Mouse (Mus musculus): ENCODE measurements around the gene Golt1b.

DNA sequence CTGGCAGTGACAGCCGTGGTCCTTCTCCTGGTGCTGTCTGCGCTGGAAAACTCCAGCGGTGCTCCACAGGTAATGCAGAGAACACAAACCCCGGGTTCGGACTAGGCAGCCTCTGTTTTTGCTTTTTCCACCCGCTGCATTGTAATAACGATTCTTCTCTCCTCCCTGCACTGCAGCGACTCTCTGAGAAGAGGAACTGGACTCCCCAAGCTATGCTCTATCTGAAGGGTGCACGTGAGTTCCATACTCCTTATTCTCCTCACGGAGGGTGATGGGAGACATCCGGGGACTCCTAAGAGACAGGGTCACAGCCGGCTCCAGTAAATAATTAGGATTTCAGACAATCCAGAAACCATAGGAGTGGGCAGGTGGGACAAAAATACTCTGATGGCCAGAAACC lies 26.8 kb downstream of the Golt1b start:
- TF ChIP-seq CTCF (IDR thresholded peaks at IDR 0.05; ENCODE audit: borderline replicate concordance, insufficient read depth, low read depth, low read length), result no peak
- TF ChIP-seq POLR2A (IDR thresholded peaks at IDR 0.05; ENCODE audit: borderline replicate concordance, insufficient read depth, low read length), result no peak

Measured in cerebellum, adult 2 months (tissue).